Mouse (Mus musculus) forebrain, embryonic 11.5 days (tissue): ENCODE measurements around the gene Hsf4. TPM values are rescaled to one million over a fixed set of nuclear protein-coding genes. Genes with fewer than 3 reads are reported as not detected.

Experiments used
- ATAC-seq: fragments of 200-750 bp; cut with Nextera tagmentation; replicated peaks from 2 replicates; pipeline ENCODE4 v1.8.0; 2017; ENCODE audit warnings: moderate TSS enrichment; ENCODE audit not compliant: low FRiP score
- DNase-seq: peaks from one replicate; pipeline ENCODE4 v3.0.0-alpha.2; 2017; ENCODE audit warnings: low spot score
- H3K27ac ChIP-seq: fragments of 300-500 bp; sonication (generic); 2 replicates; pipeline ENCODE4 v1.5.1; 2014; ENCODE audit warnings: low read depth, low read length
- H3K27me3 ChIP-seq: fragments of 300-500 bp; sonication (generic); 2 replicates; pipeline ENCODE4 v1.6.1; 2014; ENCODE audit warnings: mild to moderate bottlenecking, low read length, mixed read lengths; ENCODE audit not compliant: control insufficient read depth, insufficient read depth
- H3K36me3 ChIP-seq: fragments of 300-500 bp; sonication (generic); 2 replicates; pipeline ENCODE4 v1.6.1; 2014; ENCODE audit warnings: mild to moderate bottlenecking, low read length, moderate library complexity, mixed read lengths; ENCODE audit not compliant: control insufficient read depth, insufficient read depth
- H3K4me1 ChIP-seq: fragments of 300-500 bp; sonication (generic); replicated peaks from 2 replicates; pipeline ENCODE4 v1.6.1; 2014; ENCODE audit warnings: low read length, mixed read lengths; ENCODE audit not compliant: control insufficient read depth, insufficient read depth
- H3K4me2 ChIP-seq: fragments of 300-500 bp; sonication (generic); 2 replicates; pipeline ENCODE4 v1.6.1; 2014; ENCODE audit warnings: low read depth, mild to moderate bottlenecking, low read length, moderate library complexity, mixed read lengths; ENCODE audit not compliant: severe bottlenecking
- H3K4me3 ChIP-seq: fragments of 300-500 bp; sonication (generic); 2 replicates; pipeline ENCODE4 v1.5.1; 2014; ENCODE audit warnings: low read depth, low read length
- H3K9ac ChIP-seq: fragments of 300-500 bp; sonication (generic); 2 replicates; pipeline ENCODE4 v1.6.1; 2014; ENCODE audit warnings: low read length
- H3K9me3 ChIP-seq: fragments of 300-500 bp; sonication (generic); 2 replicates; pipeline ENCODE4 v1.6.1; 2016; ENCODE audit warnings: low read length, mixed read lengths; ENCODE audit not compliant: control insufficient read depth
- WGBS: fragments of 180-500 bp; shearing (Covaris S2); extraction: QIAGEN DNeasy Blood & Tissue Kit; methylation state at CpG from one replicate; pipeline ENCODE4 v1.1.7; 2014; 5-methylcytosine and 5-hydroxymethylcytosine counted together
- polyA plus RNA-seq: library from polyadenylated mRNA; unstranded; fragments of >200 nt; fragmentation: Nextera tagmentation; extraction: Ambion mirVana; gene quantifications from 2 replicates; pipeline ENCODE4 v1.2.1, GENCODE M21; 2014

Gene Hsf4
- polyA plus RNA-seq, 1 experiment from 2014 or later, result not detected

DNA sequence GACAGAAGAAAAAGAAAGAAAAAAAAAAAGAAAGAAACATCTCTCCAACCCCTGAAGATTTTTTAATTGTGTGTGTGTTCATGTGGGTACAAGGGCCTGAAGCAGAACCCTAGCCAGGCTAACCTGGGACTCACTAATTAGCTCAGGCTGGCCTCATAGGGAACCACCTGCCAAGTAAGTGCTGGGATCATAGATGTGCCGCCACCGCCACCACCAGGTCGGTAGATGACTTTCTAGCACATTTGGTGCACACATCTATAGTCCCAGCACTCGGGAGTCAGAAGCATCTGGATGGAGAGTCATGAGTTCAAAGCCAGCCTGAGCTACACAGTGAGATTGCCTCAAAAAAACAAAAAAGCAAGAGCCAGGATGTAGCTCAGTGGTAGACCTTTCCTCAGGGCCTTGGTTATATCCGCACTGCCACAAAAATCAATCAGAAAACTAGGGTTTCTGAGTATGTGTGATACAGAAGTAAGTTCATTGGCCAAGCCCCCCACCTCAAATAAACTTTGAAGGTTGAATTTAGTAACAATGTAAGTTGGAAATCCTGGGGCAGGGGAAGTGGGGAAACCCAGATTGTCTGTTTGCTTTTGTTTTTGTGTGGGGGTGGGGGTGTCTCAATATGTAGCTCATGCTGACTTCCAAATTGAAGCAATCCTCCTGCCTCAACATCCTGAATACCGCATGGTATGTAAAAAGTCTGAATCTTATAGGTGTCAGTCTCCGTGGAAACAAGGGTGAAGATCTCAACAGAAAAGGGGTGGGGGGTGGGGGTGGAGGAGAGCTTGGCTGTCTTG lies 12.1 kb upstream of the Hsf4 start:
- Histone ChIP-seq H3K27ac (no peak overlapping the region), H3K9ac (no peak overlapping the region), H3K4me3 (no peak overlapping the region), H3K4me2 (no peak overlapping the region), H3K4me1 (peaks cover 14% of the 10 kb centered on the region), H3K9me3 (no peaks in the 10 kb centered on the region), H3K27me3 (peaks cover 51% of the 10 kb centered on the region), H3K36me3 (no peaks in the 10 kb centered on the region)
- ATAC-seq (no peak), DNase-seq (no peak)
- WGBS, result 70% methylated on average over 7 of the region's 7 CpGs

DNA sequence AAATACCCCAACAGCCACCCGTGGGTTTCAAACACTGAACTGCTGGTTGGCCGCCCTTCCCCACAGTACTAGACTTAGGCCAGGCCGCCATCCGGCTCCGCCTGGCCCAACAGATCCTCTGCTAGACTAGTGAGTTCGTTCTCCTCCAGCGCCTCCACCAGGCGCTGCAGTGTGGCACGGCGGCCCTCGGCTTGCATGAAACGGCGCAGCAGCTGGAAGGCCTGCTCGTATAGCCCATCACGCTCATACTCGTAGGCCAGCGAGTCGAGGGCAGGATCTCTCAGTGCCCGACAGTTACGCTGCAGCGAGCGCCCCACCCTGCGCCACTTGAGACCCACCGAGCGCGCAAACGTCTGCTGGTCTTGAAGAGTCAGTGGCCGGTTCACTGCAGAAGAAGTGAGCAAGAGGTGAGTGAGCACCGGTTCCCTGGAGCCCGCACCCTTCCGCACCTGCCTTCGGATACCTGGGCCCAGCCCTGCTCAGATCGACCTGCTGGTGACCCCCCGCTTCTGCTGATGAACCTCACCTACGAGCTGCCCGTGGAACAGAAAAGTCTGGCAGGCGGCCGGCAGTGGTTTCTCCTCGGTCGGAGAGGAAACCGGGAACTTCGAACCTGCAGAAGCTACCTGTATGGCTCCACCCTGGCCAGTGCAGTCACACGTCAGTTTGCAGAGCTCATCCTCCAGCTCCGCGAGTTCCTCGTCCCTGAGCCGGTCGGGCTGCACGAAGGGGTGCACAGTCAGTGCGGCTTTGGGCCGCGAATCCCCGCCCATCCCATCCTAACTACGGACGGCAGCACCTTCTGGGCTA lies 10.5 kb upstream of the Hsf4 start:
- no peaks in the 10 kb centered on the region for H3K9me3 ChIP-seq
- WGBS, result 2% methylated on average over 55 of the region's 55 CpGs
- peaks cover 60% of the 10 kb centered on the region for H3K27me3 ChIP-seq
- peak overlapping the region; percentile 78 for H3K4me2 ChIP-seq
- peak overlapping the region; percentile 34 for H3K4me3 ChIP-seq
- H3K4me1 ChIP-seq, result peaks cover 17% of the 10 kb centered on the region
- DNase-seq (peak; percentile 74), ATAC-seq (peak; percentile 46)
- H3K36me3 ChIP-seq, result no peaks in the 10 kb centered on the region
- peak overlapping the region; percentile 35 for H3K9ac ChIP-seq
- no peak overlapping the region for H3K27ac ChIP-seq

DNA sequence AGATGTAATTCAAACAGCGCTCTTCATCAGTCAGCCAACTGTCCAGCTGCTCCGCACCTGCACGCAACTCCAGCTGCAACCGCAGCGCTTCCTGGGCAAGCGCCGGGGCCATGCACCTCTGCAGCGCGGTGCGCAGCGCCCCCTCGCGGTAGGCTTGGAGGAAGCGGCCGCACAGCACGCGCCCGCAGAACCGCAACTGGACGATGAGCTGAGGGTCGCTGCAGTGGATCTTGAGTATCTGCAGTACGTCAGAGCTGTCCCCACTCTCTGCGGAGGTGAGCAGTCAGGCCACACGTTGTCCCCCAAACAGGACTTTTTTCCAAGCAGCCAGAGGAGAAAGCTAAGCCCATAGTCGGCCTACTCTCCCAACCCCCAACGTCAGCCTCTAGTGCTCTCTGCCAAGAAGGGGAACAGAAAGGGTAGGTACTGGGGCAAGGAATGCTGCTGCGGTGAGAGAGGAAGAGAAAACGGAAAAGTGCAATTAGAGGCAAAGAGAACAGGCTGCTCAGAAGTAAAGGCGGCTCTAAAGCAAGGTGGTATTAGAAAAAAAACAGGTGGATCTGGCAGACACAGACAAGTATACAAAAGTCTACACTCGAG lies 9.8 kb upstream of the Hsf4 start:
- Histone ChIP-seq H3K36me3 (no peaks in the 10 kb centered on the region), H3K4me3 (peak overlapping the region; percentile 34), H3K4me1 (peaks cover 17% of the 10 kb centered on the region), H3K9me3 (no peaks in the 10 kb centered on the region), H3K4me2 (peak overlapping the region; percentile 78), H3K9ac (peak overlapping the region; percentile 35), H3K27me3 (peaks cover 65% of the 10 kb centered on the region), H3K27ac (no peak overlapping the region)
- ATAC-seq (peak; percentile 63), DNase-seq (peak; percentile 90)
- 3% methylated on average over 30 of the region's 30 CpGs for WGBS

DNA sequence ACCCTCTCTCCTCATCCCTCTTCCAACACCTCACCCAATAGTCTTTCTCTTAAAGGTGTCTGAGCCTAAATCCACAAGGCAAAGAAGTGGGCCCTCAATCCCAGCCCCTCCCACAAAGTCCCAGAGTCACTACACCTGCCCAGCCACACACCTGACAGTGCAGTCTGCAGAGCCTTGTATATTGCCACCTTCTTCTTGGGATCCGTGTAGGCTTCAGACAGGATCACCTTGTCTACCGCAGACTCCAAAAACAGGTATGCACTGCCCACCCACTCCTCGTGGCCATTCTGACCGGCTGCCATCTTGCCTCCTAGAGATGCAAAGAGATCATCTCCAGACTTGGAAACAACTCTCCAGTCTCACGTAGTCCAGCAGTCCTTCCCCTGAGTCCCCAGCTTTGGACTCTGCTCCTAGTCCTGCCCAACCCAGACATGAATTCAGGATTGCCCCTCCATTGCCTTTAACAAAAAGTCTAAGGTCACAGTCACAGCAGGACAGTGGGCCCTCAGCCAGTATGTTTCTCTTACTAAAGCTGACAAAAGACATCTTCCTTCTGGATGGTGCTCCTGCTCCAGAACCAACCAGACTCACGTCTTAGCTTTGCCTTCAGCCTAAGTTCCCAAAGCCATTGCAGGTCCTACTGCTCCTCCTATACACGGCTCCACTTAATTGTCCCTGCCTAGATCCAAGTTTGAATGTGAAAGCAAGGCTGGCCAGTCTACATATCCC lies 9.1 kb upstream of the Hsf4 start:
- H3K4me1 ChIP-seq, result peaks cover 15% of the 10 kb centered on the region; the same call in 1 of the 2 replicates
- H3K9me3 ChIP-seq, result no peaks in the 10 kb centered on the region
- DNase-seq, result no peak
- WGBS, result 62% methylated on average over 7 of the region's 7 CpGs
- H3K4me2 ChIP-seq, result no peak overlapping the region
- no peaks in the 10 kb centered on the region for H3K36me3 ChIP-seq
- H3K27me3 ChIP-seq, result peaks cover 66% of the 10 kb centered on the region
- no peak overlapping the region for H3K4me3 ChIP-seq
- no peak for ATAC-seq
- no peak overlapping the region for H3K9ac ChIP-seq
- H3K27ac ChIP-seq, result no peak overlapping the region

DNA sequence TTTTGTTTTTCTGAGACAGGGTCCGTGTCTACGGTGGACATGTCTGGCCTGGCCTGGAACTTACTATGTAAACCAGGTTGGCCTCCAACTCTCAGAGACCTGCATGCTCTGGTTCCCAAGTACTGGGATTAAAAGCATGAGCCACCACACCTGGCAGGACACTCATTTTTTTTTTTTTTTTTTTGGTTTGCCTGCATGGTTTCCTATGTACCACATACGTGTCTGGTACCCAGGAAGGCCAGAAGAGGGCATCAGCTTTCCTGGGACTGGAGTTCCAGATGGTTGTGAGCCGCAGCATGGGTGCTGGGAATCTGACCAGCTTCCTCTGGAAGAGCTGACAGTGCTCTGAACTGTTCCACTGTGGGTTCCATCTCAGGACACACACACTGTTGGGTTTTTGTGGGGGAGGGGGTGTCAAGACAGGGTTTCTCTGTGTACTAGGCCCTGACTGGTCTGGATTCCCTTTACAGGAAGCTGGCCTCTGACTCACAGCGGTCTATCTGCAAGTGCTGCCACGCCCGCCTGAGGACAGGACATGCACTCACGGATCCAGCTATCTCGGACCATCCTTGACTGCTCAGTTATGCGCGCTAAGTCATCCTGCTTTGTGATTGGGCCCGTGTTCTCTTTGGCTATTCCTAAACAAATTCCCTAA lies 8.1 kb upstream of the Hsf4 start:
- H3K4me2 ChIP-seq, result no peak overlapping the region
- peaks cover 68% of the 10 kb centered on the region for H3K27me3 ChIP-seq
- 86% methylated on average over 12 of the region's 12 CpGs for WGBS
- H3K9ac ChIP-seq, result no peak overlapping the region
- no peaks in the 10 kb centered on the region for H3K36me3 ChIP-seq
- no peak overlapping the region for H3K27ac ChIP-seq
- DNase-seq (peak; percentile 49), ATAC-seq (no peak)
- H3K9me3 ChIP-seq, result no peaks in the 10 kb centered on the region; the same call in 1 of the 2 replicates
- no peak overlapping the region for H3K4me3 ChIP-seq
- peaks cover 15% of the 10 kb centered on the region; the same call in 1 of the 2 replicates for H3K4me1 ChIP-seq

DNA sequence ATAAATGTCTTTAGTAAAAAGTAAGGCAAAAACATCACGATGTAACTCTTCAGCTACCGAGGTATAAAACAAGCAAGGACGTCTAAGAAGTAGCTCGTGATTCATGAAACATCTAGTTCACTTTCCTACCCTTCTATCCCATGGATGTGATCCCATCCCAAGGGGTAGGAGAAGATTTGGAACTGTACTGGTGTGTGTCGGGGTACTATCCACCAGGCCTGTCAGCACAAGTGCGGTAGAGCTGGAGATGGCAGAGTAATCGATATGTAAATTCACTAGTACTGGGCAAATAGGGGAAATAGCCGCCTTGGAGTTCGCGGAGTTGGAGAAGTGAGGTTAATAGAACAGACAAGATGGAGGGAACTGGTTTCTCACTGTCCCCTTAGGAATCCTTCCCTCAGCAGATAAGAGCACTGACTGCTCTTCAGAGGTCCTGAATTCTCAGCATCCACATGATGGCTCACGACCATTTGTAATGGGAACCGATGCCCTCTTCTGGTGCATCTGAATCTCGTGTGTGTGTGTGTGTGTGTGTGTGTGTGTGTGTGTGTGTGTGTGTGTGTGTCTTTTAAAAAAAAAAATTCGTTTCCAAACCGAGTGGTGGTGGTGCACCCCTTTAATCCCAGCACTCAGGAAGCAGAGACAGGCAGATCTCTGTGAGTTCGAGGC lies 6.2 kb upstream of the Hsf4 start:
- peaks cover 20% of the 10 kb centered on the region; the same call in 1 of the 2 replicates for H3K4me1 ChIP-seq
- no peak overlapping the region for H3K9ac ChIP-seq
- no peaks in the 10 kb centered on the region; the same call in 1 of the 2 replicates for H3K9me3 ChIP-seq
- H3K36me3 ChIP-seq, result no peaks in the 10 kb centered on the region
- DNase-seq (no peak), ATAC-seq (no peak)
- no peak overlapping the region for H3K27ac ChIP-seq
- no peak overlapping the region for H3K4me3 ChIP-seq
- H3K4me2 ChIP-seq, result no peak overlapping the region
- H3K27me3 ChIP-seq, result peaks cover 78% of the 10 kb centered on the region
- 40% methylated on average over 16 of the region's 16 CpGs for WGBS

DNA sequence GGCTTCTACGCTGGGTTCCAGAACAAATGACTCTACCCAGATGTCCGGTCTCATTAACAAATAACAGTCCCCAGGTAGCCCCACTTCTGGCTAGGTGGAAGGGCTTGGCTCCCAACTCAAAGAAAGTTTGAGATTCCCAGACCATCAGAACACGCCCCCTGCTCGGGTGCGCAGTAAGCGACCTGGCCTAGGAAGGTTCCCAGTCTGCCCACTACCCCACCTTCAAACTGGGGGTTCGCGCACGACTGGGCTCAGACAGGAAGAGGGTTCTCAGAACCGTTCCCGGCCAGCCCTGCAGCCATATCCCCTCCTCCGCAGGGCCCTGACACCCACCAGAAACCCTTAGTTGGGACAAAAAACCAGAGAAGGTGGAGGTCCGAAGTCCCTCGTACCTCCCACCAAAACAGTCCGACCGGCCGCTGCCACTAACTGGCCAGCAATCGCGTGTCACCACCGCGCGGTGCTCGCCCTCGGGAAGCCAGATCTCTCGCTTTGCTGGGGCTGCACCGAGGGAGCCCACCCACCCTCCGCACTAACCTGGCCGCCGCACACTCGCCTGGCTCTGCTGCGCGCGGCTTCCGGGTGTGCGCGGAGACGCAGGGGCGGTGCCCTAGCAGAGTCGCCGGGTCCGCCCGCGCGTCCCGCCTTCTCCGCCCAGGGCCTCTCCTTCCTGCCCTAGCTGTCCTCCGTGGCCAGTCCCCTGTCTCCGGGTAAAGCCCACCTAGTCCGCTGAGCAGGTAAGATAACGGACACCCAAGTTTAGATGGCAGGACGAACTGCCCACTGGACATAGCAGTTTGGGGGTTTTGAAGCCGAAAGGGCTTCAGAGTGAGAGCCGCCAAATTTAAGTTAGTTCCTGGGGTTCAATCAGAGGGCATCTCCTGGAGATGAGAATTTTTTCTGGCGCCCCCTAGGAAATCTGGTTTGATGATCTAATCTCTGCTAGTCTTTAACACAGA lies 5.3 kb upstream of the Hsf4 start, which contains the start of the genes Tradd and Fbxl8:
TSS of gene Tradd (minus strand) at position 586 of the 959 bp plus-strand sequence.
TSS of gene Fbxl8 (plus strand) at position 625 of the 959 bp plus-strand sequence.
- DNase-seq, result peak; percentile 81
- H3K4me1 ChIP-seq, result peaks cover 20% of the 10 kb centered on the region
- peak within 1 kb of the TSS; percentile 67 for H3K4me3 ChIP-seq
- H3K9me3 ChIP-seq, result no peaks in the 10 kb centered on the region; the same call in 1 of the 2 replicates
- WGBS, result 1% methylated on average over 54 of the region's 54 CpGs
- H3K4me2 ChIP-seq, result peak within 1 kb of the TSS; percentile 89
- no peaks in the 10 kb centered on the region for H3K36me3 ChIP-seq
- ATAC-seq, result peak; percentile 47
- peak within 1 kb of the TSS; percentile 55 for H3K9ac ChIP-seq
- H3K27ac ChIP-seq, result no peak within 1 kb of the TSS
- peaks cover 78% of the 10 kb centered on the region for H3K27me3 ChIP-seq
